Mouse (Mus musculus) layer of hippocampus, adult 18-20 months (tissue): ENCODE results near the gene Sema5a. TPM values are rescaled to one million over a fixed set of nuclear protein-coding genes. Genes with fewer than 3 reads are reported as not detected.

Source experiments
- DNase-seq, 2 experiments: peaks; one replicate each; pipeline ENCODE4 v3.0.0; 2022; ENCODE audit warnings: low spot score in 2 of 2
- total RNA-seq, 2 experiments: library from RNA; stranded (reverse); gene quantifications; 2 replicates each; pipeline ENCODE4 v1.2.3; 2021

The Sema5a gene
- total RNA-seq, 2 experiments from 2014 or later = 74.6 to 77.7 TPM

GRCm38 (mm10) chr15:32352995-32353394 is 108.4 kb downstream of the Sema5a start:
- no peak for DNase-seq

DNA sequence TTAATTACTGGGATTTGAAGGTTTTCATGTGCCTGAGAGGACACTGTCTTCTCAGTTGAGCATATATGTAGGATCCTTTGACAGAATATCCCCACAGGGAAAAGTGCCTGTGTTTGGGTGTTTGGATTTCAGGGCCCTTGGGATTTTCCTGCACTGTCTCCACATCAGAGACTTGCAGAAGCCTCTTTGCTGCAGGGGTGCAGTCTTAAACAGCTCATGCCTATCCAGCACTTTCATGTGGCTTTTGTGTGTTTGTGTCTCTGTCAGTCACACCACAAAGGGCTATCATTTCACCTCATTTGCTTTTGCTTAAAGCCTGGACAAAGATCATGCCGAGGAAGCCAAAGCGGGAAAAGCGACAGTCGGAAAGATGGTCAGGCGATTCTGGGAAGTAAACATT is 108.9 kb downstream of the Sema5a start:
- DNase-seq = no peak

- DNase-seq = no peak
Observed at GRCm38 (mm10) chr15:32356805-32357204, 112.2 kb downstream of the Sema5a start.

DNA sequence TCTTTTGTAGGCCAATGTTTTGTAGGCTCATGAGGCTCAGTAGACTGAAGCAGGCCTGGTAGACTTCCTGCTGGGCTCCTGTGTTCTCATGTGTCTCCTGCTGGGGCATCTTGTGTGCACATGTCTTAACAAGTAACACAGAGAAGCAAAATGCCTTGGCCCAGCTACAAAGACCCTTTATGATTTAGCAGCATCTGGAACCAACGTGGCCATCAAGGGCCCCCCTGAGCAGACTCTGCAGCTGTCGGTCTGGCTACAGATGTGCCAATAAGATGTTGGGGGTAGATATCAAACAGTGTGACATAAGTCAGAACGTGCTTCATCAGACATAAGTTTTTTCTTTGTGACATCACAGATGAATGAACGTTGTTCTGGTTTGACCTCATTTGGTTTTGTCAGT is 123.2 kb downstream of the Sema5a start:
- no peak for DNase-seq

GRCm38 (mm10) chr15:32370914-32371313 is 126.3 kb downstream of the Sema5a start:
- no peak for DNase-seq

GRCm38 (mm10) chr15:32371385-32371784 is 126.8 kb downstream of the Sema5a start:
- no peak for DNase-seq

GRCm38 (mm10) chr15:32376326-32376725 is 131.7 kb downstream of the Sema5a start:
- DNase-seq = no peak

GRCm38 (mm10) chr15:32377781-32378180 is 133.2 kb downstream of the Sema5a start:
- DNase-seq = no peak

GRCm38 (mm10) chr15:32380311-32380710 is 135.7 kb downstream of the Sema5a start:
- DNase-seq = no peak

DNA sequence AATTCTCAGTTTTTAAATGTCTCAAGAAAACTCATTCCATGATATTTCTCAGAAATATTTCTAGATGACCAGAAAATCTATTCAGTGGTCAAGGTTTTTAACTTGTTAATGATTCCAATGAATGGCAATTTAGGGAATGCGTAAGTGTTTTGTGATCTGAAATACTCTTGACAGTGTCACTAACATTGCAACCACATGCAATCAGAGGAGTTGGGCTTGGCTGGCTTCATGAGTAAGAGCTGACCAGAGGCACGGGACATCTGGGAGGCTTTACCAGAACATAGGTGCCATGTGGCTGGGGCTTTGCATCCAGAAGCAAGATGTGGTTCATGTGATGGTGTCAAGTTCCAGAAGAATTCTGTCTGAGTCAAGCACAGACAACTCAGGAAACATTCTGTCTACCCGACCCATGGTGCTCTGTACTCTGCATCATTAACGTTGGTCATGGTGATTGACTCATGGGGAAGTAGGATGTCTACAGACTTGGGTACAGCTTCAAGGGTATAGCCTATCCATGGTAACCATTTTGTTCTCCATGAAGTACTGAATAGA is 138.4 kb downstream of the Sema5a start:
- DNase-seq = no peak

GRCm38 (mm10) chr15:32396241-32396890 is 151.8 kb downstream of the Sema5a start:
- no peak for DNase-seq

DNA sequence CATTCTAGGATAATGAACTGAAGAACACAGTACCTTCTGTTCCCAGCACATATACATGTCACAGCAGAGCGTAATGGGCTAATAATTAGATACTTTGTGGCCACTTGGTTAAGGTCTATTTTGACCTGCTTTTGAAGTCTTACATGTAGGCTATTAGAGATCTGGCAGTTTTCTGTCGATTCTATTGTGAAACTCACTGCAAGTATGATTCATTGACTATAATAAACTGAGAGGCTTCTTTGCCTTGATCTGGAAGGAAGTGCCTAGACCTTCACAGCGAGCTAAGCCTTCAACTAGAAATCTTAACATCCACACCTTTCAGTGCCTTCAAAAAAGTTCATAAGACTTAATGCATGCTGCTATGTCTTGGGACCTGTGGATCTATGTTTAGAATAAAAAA is 152.5 kb downstream of the Sema5a start:
- DNase-seq = no peak

GRCm38 (mm10) chr15:32398721-32399120 is 154.1 kb downstream of the Sema5a start:
- DNase-seq = no peak

DNA sequence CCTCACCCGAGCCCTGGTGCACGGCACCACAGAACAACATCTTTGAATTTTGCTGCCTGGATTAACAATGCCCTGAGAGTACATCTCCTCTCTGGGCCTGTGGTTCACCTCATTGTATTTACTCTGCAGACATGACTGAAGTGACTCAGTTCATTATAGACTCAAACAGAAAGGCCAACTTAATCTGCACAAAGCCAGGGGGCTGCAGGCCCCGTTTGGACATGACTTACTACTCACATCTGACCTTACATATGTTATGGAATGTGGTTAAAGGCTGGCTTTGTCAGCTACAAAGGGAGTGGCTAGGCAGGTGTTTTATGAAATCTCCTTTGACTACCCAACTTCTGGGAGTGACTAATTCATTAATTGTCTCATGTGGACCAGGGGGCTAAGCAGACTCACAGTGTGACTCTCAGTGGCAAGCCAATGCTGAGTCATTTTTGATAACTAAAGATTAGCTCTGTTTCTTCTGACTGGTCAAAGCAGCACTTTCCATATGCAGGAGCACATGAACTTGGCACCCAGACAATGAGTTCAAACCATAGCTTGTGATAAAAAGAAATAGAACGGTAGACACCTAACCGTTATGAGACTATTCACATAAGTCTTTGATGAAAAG is 157.4 kb downstream of the Sema5a start:
- DNase-seq = no peak

DNA sequence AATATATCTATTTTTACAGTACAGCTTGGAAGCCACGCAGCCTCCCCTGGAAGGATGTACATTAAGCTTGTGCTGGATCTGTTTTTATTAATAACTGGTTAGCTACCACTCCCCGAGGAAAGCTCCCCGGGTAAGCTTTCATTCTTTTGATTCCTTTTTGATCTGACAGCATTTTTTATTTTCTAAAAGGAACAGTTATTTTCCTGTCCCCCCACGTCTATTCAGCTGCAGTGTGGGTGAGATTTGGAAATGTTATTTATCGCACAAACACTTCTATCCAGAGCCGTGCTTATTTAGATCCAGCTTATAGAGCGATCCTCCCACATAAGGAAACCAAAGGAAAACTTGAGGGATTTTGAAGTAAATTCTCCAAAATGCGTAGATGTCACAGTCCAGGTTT is 158.7 kb downstream of the Sema5a start:
- DNase-seq = no peak

DNA sequence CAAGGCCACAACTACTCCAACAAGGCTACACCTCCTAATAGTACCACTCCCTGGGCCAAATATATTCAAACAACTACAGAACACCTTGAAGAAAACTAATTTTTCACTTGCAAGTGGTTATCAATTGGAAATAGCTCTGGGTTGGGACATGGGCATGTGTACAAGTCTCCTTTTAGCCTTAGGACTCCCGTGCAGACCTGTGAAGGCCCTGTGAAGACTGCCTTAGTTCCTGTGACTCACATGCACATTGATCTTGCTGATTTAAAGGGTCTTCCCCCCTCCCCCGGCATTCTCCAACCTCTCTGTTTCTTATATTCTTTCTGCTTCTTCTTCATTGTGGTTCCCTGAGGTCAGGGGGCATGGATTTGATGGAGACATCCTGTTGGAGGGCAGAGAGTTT is 161.8 kb downstream of the Sema5a start:
- no peak for DNase-seq

DNA sequence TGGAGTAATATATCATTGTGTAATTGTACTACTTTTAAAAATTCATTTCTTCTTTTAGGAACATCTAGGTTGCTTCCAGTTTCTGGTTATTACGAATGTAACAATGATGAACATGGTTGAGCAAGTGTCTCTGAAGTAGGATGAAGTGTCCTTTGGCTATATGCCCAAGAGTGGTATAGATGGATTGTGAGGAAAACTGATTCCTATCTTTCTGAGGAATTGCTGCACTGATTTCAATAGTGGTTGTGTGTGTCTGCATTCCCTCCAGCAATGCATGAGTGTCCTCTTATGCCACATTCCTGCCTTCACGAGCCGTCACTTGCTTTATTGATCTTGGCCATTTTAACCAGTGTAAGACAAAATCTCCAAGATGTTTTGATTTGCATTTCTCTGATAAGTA is 163.2 kb downstream of the Sema5a start:
- DNase-seq = no peak

DNA sequence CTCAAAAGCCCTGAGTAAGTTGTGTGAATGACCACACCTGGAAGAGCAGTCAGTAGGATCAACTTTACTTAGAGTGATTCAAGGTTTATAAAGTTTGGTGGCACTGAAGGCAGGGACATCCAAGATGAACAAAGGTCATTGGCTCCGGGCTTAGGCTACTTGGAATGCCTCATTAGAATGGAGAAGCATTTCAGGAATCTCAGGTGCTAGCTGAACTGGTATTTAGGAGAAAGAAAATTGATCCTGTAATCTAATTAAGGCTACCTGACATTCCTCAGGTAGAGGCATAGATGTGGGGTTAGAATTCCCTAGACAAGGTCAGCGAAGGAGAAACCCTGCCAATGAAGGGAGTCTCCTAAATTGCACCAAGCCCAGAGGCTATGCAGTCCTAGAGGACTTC is 171.7 kb downstream of the Sema5a start:
- DNase-seq = no peak

- DNase-seq = no peak
Observed at GRCm38 (mm10) chr15:32422631-32423030, 178.0 kb downstream of the Sema5a start.

GRCm38 (mm10) chr15:32423061-32423460 is 178.5 kb downstream of the Sema5a start:
- no peak for DNase-seq

- DNase-seq = no peak
Observed at GRCm38 (mm10) chr15:32427188-32427924, 182.7 kb downstream of the Sema5a start.
